Mouse (Mus musculus) CH12.LX (cell line): ENCODE measurements around the gene Fam198b. TPM values are rescaled to one million over a fixed set of nuclear protein-coding genes. Genes with fewer than 3 reads are reported as not detected.

Experiments
- DNase-seq: peaks from one replicate; pipeline ENCODE4 v3.0.0-alpha.2; 2013; ENCODE audit errors: extremely low read depth
- H3K27ac ChIP-seq: 2 replicates; pipeline ENCODE4 v1.5.1; 2012; ENCODE audit warnings: low read depth, mild to moderate bottlenecking, control low read depth, moderate library complexity; ENCODE audit not compliant: insufficient read depth
- H3K27me3 ChIP-seq: replicated peaks from 2 replicates; pipeline ENCODE3; 2012; ENCODE audit warnings: inconsistent platforms
- H3K36me3 ChIP-seq, 2 experiments: replicated peaks in 1 of 2; 2 replicates each; pipeline versions ENCODE3 to v1.6.1; 2012; ENCODE audit warnings: inconsistent platforms in 1 of 2, low read length in 1 of 2, mild to moderate bottlenecking in 1 of 2, mixed read lengths in 1 of 2, moderate library complexity in 1 of 2; ENCODE audit not compliant: control insufficient read depth in 1 of 2, insufficient read depth in 1 of 2
- H3K4me1 ChIP-seq, 2 experiments: 2 replicates each; pipeline ENCODE4 v1.6.1; 2012; ENCODE audit warnings: inconsistent platforms in 1 of 2, moderate library complexity in 1 of 2; ENCODE audit not compliant: insufficient read depth in 2 of 2, control insufficient read depth in 1 of 2
- H3K4me2 ChIP-seq: 2 replicates; pipeline ENCODE4 v1.6.1; 2012; ENCODE audit warnings: low read depth, mild to moderate bottlenecking, control low read depth; ENCODE audit not compliant: poor library complexity, insufficient read depth, severe bottlenecking
- H3K4me3 ChIP-seq, 3 experiments: fragments of 150-350 bp in 1 of 3; sonication (generic) in 1 of 3; replicated peaks in 1 of 3; 2 replicates each; pipeline versions ENCODE3 to v1.5.1; 2011 to 2012; ENCODE audit warnings: low read depth in 2 of 3, low read length in 2 of 3, mild to moderate bottlenecking in 2 of 3, moderate library complexity in 2 of 3, control low read depth in 1 of 3, improper control_type of control experiment in 1 of 3, inconsistent platforms in 1 of 3, mixed read lengths in 1 of 3; ENCODE audit not compliant: poor library complexity in 1 of 3
- H3K79me2 ChIP-seq: replicated peaks from 2 replicates; pipeline ENCODE4 v1.6.1; 2012; ENCODE audit warnings: mild to moderate bottlenecking, moderate library complexity; ENCODE audit not compliant: control insufficient read depth, poor library complexity, insufficient read depth, severe bottlenecking; ENCODE audit errors: extremely low read depth
- H3K9ac ChIP-seq: 2 replicates; pipeline ENCODE4 v1.6.1; 2012; ENCODE audit warnings: low read depth, mild to moderate bottlenecking, control low read depth, moderate library complexity; ENCODE audit not compliant: insufficient read depth
- H3K9me3 ChIP-seq: replicated peaks from 2 replicates; pipeline ENCODE3; 2012; ENCODE audit warnings: low read length, inconsistent platforms, mixed read lengths
- CTCF ChIP-seq, 2 experiments: IDR thresholded peaks in 1 of 2; conservative IDR thresholded peaks in 1 of 2; 2 replicates each; pipeline ENCODE4 v1.5.1; 2011 to 2012; ENCODE audit warnings: low read depth in 2 of 2, low read length in 2 of 2, improper control_type of control experiment in 1 of 2, inconsistent platforms in 1 of 2, mild to moderate bottlenecking in 1 of 2, moderate library complexity in 1 of 2
- E2F4 ChIP-seq: IDR thresholded peaks from 2 replicates; pipeline ENCODE4 v1.6.1; 2011; ENCODE audit warnings: low read depth, low read length, improper control_type of control experiment; ENCODE audit not compliant: insufficient replicate concordance
- ETS1 ChIP-seq: conservative IDR thresholded peaks from 2 replicates; pipeline ENCODE4 v1.6.1; 2012; ENCODE audit warnings: low read depth, mild to moderate bottlenecking, inconsistent platforms, low read length, improper control_type of control experiment, moderate library complexity
- HCFC1 ChIP-seq: IDR thresholded peaks from 2 replicates; pipeline ENCODE4 v1.6.1; 2012; ENCODE audit warnings: low read depth, mild to moderate bottlenecking, inconsistent platforms, low read length, improper control_type of control experiment
- IRF4 ChIP-seq: IDR thresholded peaks from 2 replicates; pipeline ENCODE4 v1.6.1; 2014; ENCODE audit warnings: low read depth, mild to moderate bottlenecking, inconsistent platforms, low read length, improper control_type of control experiment
- JUN ChIP-seq: IDR thresholded peaks from 2 replicates; pipeline ENCODE4 v1.6.1; 2011; ENCODE audit warnings: low read depth, mild to moderate bottlenecking, low read length, improper control_type of control experiment, moderate library complexity; ENCODE audit not compliant: insufficient read depth
- MAZ ChIP-seq: IDR thresholded peaks from 2 replicates; pipeline ENCODE4 v1.6.1; 2012; ENCODE audit warnings: low read depth, mild to moderate bottlenecking, inconsistent platforms, low read length, improper control_type of control experiment, moderate library complexity
- MYC ChIP-seq: IDR thresholded peaks from 2 replicates; pipeline ENCODE4 v1.6.1; 2011; ENCODE audit warnings: low read depth, mild to moderate bottlenecking, improper control_type of control experiment, low read length
- NRF1 ChIP-seq: IDR thresholded peaks from 2 replicates; pipeline ENCODE4 v1.6.1; 2014; ENCODE audit warnings: low read depth, mild to moderate bottlenecking, inconsistent platforms, low read length, improper control_type of control experiment, moderate library complexity
- RAD21 ChIP-seq: IDR thresholded peaks from 2 replicates; pipeline ENCODE4 v1.6.1; 2011; ENCODE audit warnings: low read depth, mild to moderate bottlenecking, low read length, improper control_type of control experiment, moderate library complexity
- SIN3A ChIP-seq: IDR thresholded peaks from 2 replicates; pipeline ENCODE4 v1.6.1; 2012; ENCODE audit warnings: low read length, improper control_type of control experiment, inconsistent platforms
- SMC3 ChIP-seq: IDR thresholded peaks from 2 replicates; pipeline ENCODE4 v1.6.1; 2011; ENCODE audit warnings: low read depth, low read length, improper control_type of control experiment
- UBTF ChIP-seq: IDR thresholded peaks from 2 replicates; pipeline ENCODE4 v1.6.1; 2012; ENCODE audit warnings: low read depth, mild to moderate bottlenecking, inconsistent platforms, low read length, improper control_type of control experiment, moderate library complexity
- USF2 ChIP-seq: conservative IDR thresholded peaks from 2 replicates; pipeline ENCODE4 v1.6.1; 2011; ENCODE audit warnings: low read depth, low read length, improper control_type of control experiment
- ZKSCAN1 ChIP-seq: IDR thresholded peaks from 2 replicates; pipeline ENCODE4 v1.6.1; 2012; ENCODE audit warnings: low read depth, inconsistent platforms, low read length, improper control_type of control experiment, borderline replicate concordance
- ZMIZ1 ChIP-seq: IDR thresholded peaks from 2 replicates; pipeline ENCODE4 v1.6.1; 2012; ENCODE audit warnings: low read depth, mild to moderate bottlenecking, inconsistent platforms, low read length, improper control_type of control experiment
- dilution Hi-C: fragments of 300-500 bp; cut with MboI; formaldehyde crosslinking; loops from 2 replicates; pipeline ENCODE4 v1.14.3; 2020; ENCODE audit warnings: low sequenced_read_pairs; ENCODE audit not compliant: extremely low pct_unique_long_range_greater_than_20kb, extremely low pct_ligation_motif_present
- in situ Hi-C: fragments of 300-500 bp; cut with MboI; formaldehyde crosslinking; loops from 3 replicates; pipeline ENCODE4 v1.14.3; 2019; ENCODE audit warnings: low sequenced_read_pairs, low pct_ligation_motif_present, low pct_unique_long_range_greater_than_20kb, mixed read lengths
- polyA plus RNA-seq: library from polyadenylated mRNA; unstranded; fragments of >175 nt; gene quantifications from 2 replicates; pipeline ENCODE4 v1.2.1, GENCODE M21; 2012; ENCODE audit warnings: low read depth; ENCODE audit not compliant: insufficient read length
- total RNA-seq, 2 experiments: library from RNA; depleted of rRNA; stranded (reverse); fragments of 300-350 nt in 1 of 2; fragments of >200 nt in 1 of 2; gene quantifications; 2 replicates each; pipeline ENCODE4 v1.2.3; 2012 to 2014

Fam198b gene
- total and polyA plus RNA-seq, 3 experiments, result 1.2 to 8.5 (median 4.0) TPM

- in situ Hi-C loops (no loop called here), dilution Hi-C loops (no loop called here)
- no peak overlapping the region for H3K4me3 ChIP-seq
- H3K4me1 ChIP-seq, result no peaks in the 10 kb centered on the region
- no peak for DNase-seq
- no peaks in the 10 kb centered on the region for H3K79me2 ChIP-seq
- no peaks in the 10 kb centered on the region for H3K9me3 ChIP-seq
- no peak overlapping the region for H3K27ac ChIP-seq
- H3K27me3 ChIP-seq, result no peaks in the 10 kb centered on the region
- H3K4me2 ChIP-seq, result no peak overlapping the region
- TF ChIP-seq NRF1 (no peak), RAD21 (no peak), MAZ (no peak), ZKSCAN1 (no peak)
- no peaks in the 10 kb centered on the region for H3K36me3 ChIP-seq
- H3K9ac ChIP-seq, result no peak overlapping the region
Measured at GRCm38 (mm10) chr3:79970498-79970897, 86.2 kb downstream of the Fam198b start.

GRCm38 (mm10) chr3:79971542-79971941 is 87.2 kb downstream of the Fam198b start:
- no peak overlapping the region for H3K4me3 ChIP-seq
- dilution Hi-C loops, result no loop called here
- in situ Hi-C loops, result no loop called here
- no peak for TF ChIP-seq SMC3
- TF ChIP-seq NRF1, result no peak
- TF ChIP-seq SIN3A, result no peak
- no peak for TF ChIP-seq UBTF
- no peak for TF ChIP-seq IRF4
- TF ChIP-seq JUN, result no peak
- no peak for TF ChIP-seq USF2
- TF ChIP-seq E2F4, result no peak
- no peak for TF ChIP-seq ZMIZ1
- TF ChIP-seq ETS1, result no peak
- TF ChIP-seq HCFC1, result no peak
- TF ChIP-seq, all 38 proteins: peak for 0
- Histone ChIP-seq H3K4me1 (no peaks in the 10 kb centered on the region), H3K27ac (no peak overlapping the region), H3K36me3 (no peaks in the 10 kb centered on the region), H3K79me2 (no peaks in the 10 kb centered on the region), H3K4me2 (no peak overlapping the region), H3K9ac (no peak overlapping the region), H3K9me3 (no peaks in the 10 kb centered on the region), H3K27me3 (no peaks in the 10 kb centered on the region)
- DNase-seq, result no peak

DNA sequence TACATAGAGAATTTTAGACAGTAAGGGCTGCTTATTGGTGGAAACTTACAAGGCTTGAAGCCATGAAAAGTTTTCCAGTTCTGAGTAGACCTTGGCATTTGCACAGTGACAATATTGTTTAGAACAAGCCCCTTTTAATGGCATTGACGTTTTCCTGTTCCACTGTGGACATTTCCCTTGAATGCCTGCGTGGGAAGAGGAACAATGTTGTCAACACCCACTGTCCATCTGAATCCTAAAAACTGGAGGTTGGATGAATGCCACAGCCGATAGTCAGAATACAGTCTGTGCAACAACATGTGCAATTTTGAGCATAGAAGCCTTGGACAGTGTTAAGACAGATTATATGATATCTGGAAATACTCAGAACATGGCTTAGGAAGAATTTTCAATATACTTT is 92.5 kb downstream of the Fam198b start:
- no peak for DNase-seq
- Histone ChIP-seq H3K9me3 (no peaks in the 10 kb centered on the region), H3K9ac (no peak overlapping the region), H3K79me2 (no peaks in the 10 kb centered on the region), H3K27me3 (no peaks in the 10 kb centered on the region), H3K4me3 (no peak overlapping the region), H3K4me2 (no peak overlapping the region), H3K27ac (no peak overlapping the region), H3K4me1 (peaks cover 0 to 4% of the 10 kb centered on the region in 2 experiments; a peak in 1 of 4 replicates), H3K36me3 (no peaks in the 10 kb centered on the region)
- dilution Hi-C loops, result no loop called here
- TF ChIP-seq ZMIZ1 (no peak), MYC (no peak), CTCF (conservative IDR thresholded peaks at IDR 0.05 in 1 of 2, IDR thresholded peaks at IDR 0.05 in 1 of 2; ENCODE audit: low read depth in 2 of 2, low read length in 2 of 2) (no peak), HCFC1 (no peak), E2F4 (no peak)
- in situ Hi-C loops, result no loop called here
